Mouse (Mus musculus) MEL (cell line): Measurements from ENCODE around the gene 4930402K13Rik. TPM values are rescaled to one million over a fixed set of nuclear protein-coding genes. Genes with fewer than 3 reads are reported as not detected.
"Not testable (repeated sequence)": the region's sequence is repeated elsewhere in the genome, so short reads cannot be mapped to it uniquely, and the experiment has no call there.

ENCODE experiments used
- DNase-seq: peaks from one replicate; pipeline ENCODE4 v3.0.0; 2011; ENCODE audit warnings: low read depth, low spot score
- H3K27ac ChIP-seq: 2 replicates; pipeline ENCODE4 v1.5.1; 2012; ENCODE audit warnings: low read depth, mild to moderate bottlenecking, control low read depth, low read length, moderate library complexity; ENCODE audit not compliant: control insufficient read depth
- H3K27me3 ChIP-seq, 2 experiments: fragments of 150-350 bp in 1 of 2; sonication (generic) in 1 of 2; 2 replicates each; pipeline ENCODE4 v1.6.1; 2012; ENCODE audit warnings: low read length in 2 of 2, mild to moderate bottlenecking in 2 of 2, improper control_type of control experiment in 1 of 2, moderate library complexity in 1 of 2; ENCODE audit not compliant: insufficient read depth in 2 of 2, control insufficient read depth in 1 of 2
- H3K36me3 ChIP-seq, 2 experiments: 2 replicates each; pipeline ENCODE4 v1.6.1; 2012 to 2014; ENCODE audit warnings: low read length in 2 of 2, improper control_type of control experiment in 1 of 2, inconsistent platforms in 1 of 2, mild to moderate bottlenecking in 1 of 2; ENCODE audit not compliant: insufficient read depth in 2 of 2, control insufficient read depth in 1 of 2
- H3K4me1 ChIP-seq, 2 experiments: fragments of 150-350 bp in 1 of 2; sonication (generic) in 1 of 2; 2 replicates each; pipeline ENCODE4 v1.6.1; 2012; ENCODE audit warnings: low read length in 2 of 2, improper control_type of control experiment in 1 of 2, mild to moderate bottlenecking in 1 of 2; ENCODE audit not compliant: insufficient read depth in 2 of 2, control insufficient read depth in 1 of 2
- H3K4me3 ChIP-seq, 2 experiments: fragments of 150-350 bp in 1 of 2; sonication (generic) in 1 of 2; 2 replicates each; pipeline ENCODE4 v1.5.1; 2012; ENCODE audit warnings: low read depth in 2 of 2, low read length in 2 of 2, mild to moderate bottlenecking in 2 of 2, moderate library complexity in 2 of 2, control low read depth in 1 of 2, improper control_type of control experiment in 1 of 2; ENCODE audit not compliant: control insufficient read depth in 1 of 2, insufficient read depth in 1 of 2
- H3K79me2 ChIP-seq: 2 replicates; pipeline ENCODE4 v1.6.1; 2012; ENCODE audit warnings: mild to moderate bottlenecking, low read length, moderate library complexity; ENCODE audit not compliant: control insufficient read depth, poor library complexity, insufficient read depth
- H3K9ac ChIP-seq: 2 replicates; pipeline ENCODE4 v1.6.1; 2012; ENCODE audit warnings: low read depth, mild to moderate bottlenecking, control low read depth, low read length, moderate library complexity; ENCODE audit not compliant: control insufficient read depth, poor library complexity, severe bottlenecking
- H3K9me3 ChIP-seq: fragments of 150-350 bp; sonication (generic); replicated peaks from 2 replicates; pipeline ENCODE4 v1.6.1; 2012; ENCODE audit warnings: mild to moderate bottlenecking, low read length, improper control_type of control experiment, moderate library complexity; ENCODE audit not compliant: insufficient read depth
- BHLHE40 ChIP-seq: IDR thresholded peaks from 2 replicates; pipeline ENCODE4 v1.6.1; 2012; ENCODE audit warnings: low read depth, mild to moderate bottlenecking, inconsistent platforms, low read length, improper control_type of control experiment, borderline replicate concordance
- CHD1 ChIP-seq: IDR thresholded peaks from 2 replicates; pipeline ENCODE4 v1.6.1; 2012; ENCODE audit warnings: low read depth, mild to moderate bottlenecking, inconsistent platforms, low read length, improper control_type of control experiment
- CHD2 ChIP-seq: IDR thresholded peaks from 2 replicates; pipeline ENCODE4 v1.6.1; 2011; ENCODE audit warnings: low read length, improper control_type of control experiment
- CTCF ChIP-seq, 3 experiments: IDR thresholded peaks in 2 of 3; conservative IDR thresholded peaks in 1 of 3; 2 replicates each; pipeline ENCODE4 v1.5.1; 2011 to 2012; ENCODE audit warnings: low read length in 3 of 3, low read depth in 2 of 3, mild to moderate bottlenecking in 2 of 3, improper control_type of control experiment in 1 of 3, inconsistent platforms in 1 of 3, mixed read lengths in 1 of 3, moderate library complexity in 1 of 3; ENCODE audit not compliant: control insufficient read depth in 1 of 3, insufficient read depth in 1 of 3, poor library complexity in 1 of 3, severe bottlenecking in 1 of 3
- E2F4 ChIP-seq: IDR thresholded peaks from 2 replicates; pipeline ENCODE4 v1.6.1; 2011; ENCODE audit warnings: low read depth, low read length, improper control_type of control experiment, borderline replicate concordance
- EP300 ChIP-seq, 2 experiments: IDR thresholded peaks; 2 replicates each; pipeline ENCODE4 v1.6.1; 2011; ENCODE audit warnings: improper control_type of control experiment in 2 of 2, low read length in 2 of 2, low read depth in 1 of 2, mild to moderate bottlenecking in 1 of 2
- ETS1 ChIP-seq: IDR thresholded peaks from 2 replicates; pipeline ENCODE4 v1.6.1; 2012; ENCODE audit warnings: low read depth, mild to moderate bottlenecking, inconsistent platforms, low read length, improper control_type of control experiment, moderate library complexity
- HCFC1 ChIP-seq: IDR thresholded peaks from 2 replicates; pipeline ENCODE4 v1.6.1; 2012; ENCODE audit warnings: low read depth, mild to moderate bottlenecking, inconsistent platforms, low read length, improper control_type of control experiment, moderate library complexity
- JUND ChIP-seq: IDR thresholded peaks from 2 replicates; pipeline ENCODE4 v1.6.1; 2011; ENCODE audit warnings: low read depth, mild to moderate bottlenecking, improper control_type of control experiment, low read length
- MEF2A ChIP-seq: IDR thresholded peaks from 2 replicates; pipeline ENCODE4 v1.6.1; 2014; ENCODE audit warnings: low read depth, mild to moderate bottlenecking, inconsistent platforms, low read length, improper control_type of control experiment; ENCODE audit not compliant: poor library complexity, insufficient replicate concordance, severe bottlenecking; ENCODE audit errors: extremely low read depth
- MYB ChIP-seq: IDR thresholded peaks from 2 replicates; pipeline ENCODE4 v1.6.1; 2011; ENCODE audit warnings: mild to moderate bottlenecking, low read depth, low read length, improper control_type of control experiment
- NRF1 ChIP-seq: IDR thresholded peaks from 2 replicates; pipeline ENCODE4 v1.6.1; 2014; ENCODE audit warnings: low read depth, mild to moderate bottlenecking, inconsistent platforms, low read length, improper control_type of control experiment, moderate library complexity; ENCODE audit not compliant: poor library complexity, insufficient read depth, severe bottlenecking
- POLR2AphosphoS2 ChIP-seq: IDR thresholded peaks from 2 replicates; pipeline ENCODE4 v1.6.1; 2011; ENCODE audit warnings: low read length, improper control_type of control experiment
- RAD21 ChIP-seq: IDR thresholded peaks from 2 replicates; pipeline ENCODE4 v1.6.1; 2011; ENCODE audit warnings: mild to moderate bottlenecking, low read depth, low read length, improper control_type of control experiment
- RCOR1 ChIP-seq: IDR thresholded peaks from 2 replicates; pipeline ENCODE4 v1.6.1; 2012; ENCODE audit warnings: low read depth, mild to moderate bottlenecking, inconsistent platforms, low read length, improper control_type of control experiment
- SIN3A ChIP-seq: IDR thresholded peaks from 2 replicates; pipeline ENCODE4 v1.6.1; 2012; ENCODE audit warnings: low read length, improper control_type of control experiment, inconsistent platforms
- SMC3 ChIP-seq: IDR thresholded peaks from 2 replicates; pipeline ENCODE4 v1.6.1; 2011; ENCODE audit warnings: low read depth, low read length, improper control_type of control experiment
- TBP ChIP-seq: IDR thresholded peaks from 2 replicates; pipeline ENCODE4 v1.8.0; 2011; ENCODE audit warnings: low read depth, low read length, improper control_type of control experiment
- TCF12 ChIP-seq: IDR thresholded peaks from 2 replicates; pipeline ENCODE4 v1.6.1; 2014; ENCODE audit warnings: low read depth, mild to moderate bottlenecking, inconsistent platforms, low read length, improper control_type of control experiment, moderate library complexity
- UBTF ChIP-seq: IDR thresholded peaks from 2 replicates; pipeline ENCODE4 v1.6.1; 2012; ENCODE audit warnings: low read depth, mild to moderate bottlenecking, inconsistent platforms, low read length, improper control_type of control experiment, moderate library complexity, borderline replicate concordance; ENCODE audit not compliant: insufficient read depth
- USF1 ChIP-seq: IDR thresholded peaks from 2 replicates; pipeline ENCODE4 v1.6.1; 2014; ENCODE audit warnings: low read depth, mild to moderate bottlenecking, inconsistent platforms, low read length, improper control_type of control experiment, moderate library complexity
- USF2 ChIP-seq, 2 experiments: IDR thresholded peaks; 2 replicates each; pipeline ENCODE4 v1.6.1; 2011 to 2012; ENCODE audit warnings: improper control_type of control experiment in 2 of 2, low read length in 2 of 2, borderline replicate concordance in 1 of 2, inconsistent platforms in 1 of 2, low read depth in 1 of 2, mild to moderate bottlenecking in 1 of 2; ENCODE audit not compliant: insufficient read depth in 1 of 2
- ZC3H11A ChIP-seq: IDR thresholded peaks from 2 replicates; pipeline ENCODE4 v1.6.1; 2012; ENCODE audit warnings: low read depth, mild to moderate bottlenecking, inconsistent platforms, low read length, improper control_type of control experiment
- ZKSCAN1 ChIP-seq: IDR thresholded peaks from 2 replicates; pipeline ENCODE4 v1.6.1; 2012; ENCODE audit warnings: low read depth, mild to moderate bottlenecking, inconsistent platforms, low read length, improper control_type of control experiment, moderate library complexity
- ZNF384 ChIP-seq: IDR thresholded peaks from 2 replicates; pipeline ENCODE4 v1.6.1; 2012; ENCODE audit warnings: low read depth, mild to moderate bottlenecking, inconsistent platforms, low read length, improper control_type of control experiment
- polyA plus RNA-seq, 2 experiments: library from polyadenylated mRNA; stranded (reverse) in 1 of 2; unstranded in 1 of 2; fragments of >175 nt in 1 of 2; fragments of >200 nt in 1 of 2; gene quantifications; 2 replicates each; pipeline versions ENCODE4 v1.2.1 to v1.2.4; 2012; ENCODE audit warnings: low replicate concordance in 2 of 2, low read depth in 1 of 2; ENCODE audit not compliant: insufficient read length in 2 of 2, insufficient read depth in 1 of 2, missing spikeins in 1 of 2
- total RNA-seq: library from RNA; depleted of rRNA; stranded (reverse); fragments of 300-350 nt; gene quantifications from 2 replicates; pipeline ENCODE4 v1.2.3, GENCODE M21; 2012; rRNA removed

Gene 4930402K13Rik
- total RNA-seq (not detected in 2 replicates), polyA plus RNA-seq (not detected)

- H3K27me3 ChIP-seq = peaks cover 0 to 3% of the 10 kb centered on the region in 2 experiments; a peak in 1 of 4 replicates
- no peaks in the 10 kb centered on the region for H3K36me3 ChIP-seq
- DNase-seq = no peak
- H3K4me1 ChIP-seq = no peaks in the 10 kb centered on the region
- no peaks in the 10 kb centered on the region for H3K9me3 ChIP-seq
- no peaks in the 10 kb centered on the region for H3K79me2 ChIP-seq
- H3K4me3 ChIP-seq = no peak within 1 kb of the TSS
- no peak for TF ChIP-seq ETS1
- no peak for TF ChIP-seq ZC3H11A
- TF ChIP-seq SIN3A = no peak
- TF ChIP-seq ZNF384 = no peak
- TF ChIP-seq CHD1 = no peak
- no peak for TF ChIP-seq NRF1
- no peak for TF ChIP-seq SMC3
- TF ChIP-seq USF2 (IDR thresholded peaks at IDR 0.05; ENCODE audit: borderline replicate concordance in 1 of 2, insufficient read depth in 1 of 2, low read depth in 1 of 2, low read length in 2 of 2) = no peak
- no peak for TF ChIP-seq EP300 (IDR thresholded peaks at IDR 0.05; ENCODE audit: low read depth in 1 of 2, low read length in 2 of 2)
- no peak for TF ChIP-seq RCOR1
- TF ChIP-seq POLR2AphosphoS2 = no peak
- no peak within 1 kb of the TSS for H3K9ac ChIP-seq
- H3K27ac ChIP-seq = no peak within 1 kb of the TSS
These were observed at the start of gene 4930402K13Rik for GRCm38 (mm10) chrX:9104262-9104661. 4930402K13Rik (plus strand) TSS chrX:9104562.

GRCm38 (mm10) chrX:9060952-9061351 is 43.4 kb upstream of the 4930402K13Rik start:
- H3K4me1 ChIP-seq, H3K4me3 ChIP-seq, H3K9me3 ChIP-seq, H3K36me3 ChIP-seq, H3K27me3 ChIP-seq, H3K27ac ChIP-seq, H3K79me2 ChIP-seq, H3K9ac ChIP-seq: not testable (repeated sequence)
- DNase-seq = peak; percentile 35
- peak; percentile 35 for TF ChIP-seq SMC3
- peak; percentile 12 for TF ChIP-seq RAD21
- TF ChIP-seq CTCF (IDR thresholded peaks at IDR 0.05 in 2 of 3, conservative IDR thresholded peaks at IDR 0.05 in 1 of 3; ENCODE audit: control insufficient read depth in 1 of 3, insufficient read depth in 1 of 3, low read depth in 2 of 3, low read length in 3 of 3, poor library complexity in 1 of 3, severe bottlenecking in 1 of 3) = peak; percentile 34 to 50 (median 46); a peak in 5 of 6 replicates

DNA sequence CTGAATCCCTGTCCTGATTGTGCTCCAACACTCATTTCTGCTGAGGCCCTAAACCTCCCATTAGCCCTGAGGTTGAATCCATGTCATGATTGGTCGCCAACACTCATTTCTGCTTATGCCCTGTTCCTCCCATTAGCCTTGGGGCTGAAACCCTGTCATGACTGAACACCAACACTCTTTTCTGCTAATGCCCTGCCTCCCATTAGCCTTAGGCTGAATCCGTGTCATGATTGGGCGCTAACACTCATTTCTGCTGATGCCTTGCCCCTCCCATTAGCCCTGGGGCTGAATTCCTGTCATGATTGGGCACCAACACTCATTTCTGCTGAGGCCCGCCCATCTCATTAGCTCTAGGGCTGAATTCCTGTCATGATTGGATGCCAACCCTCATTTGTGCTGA is 42.3 kb upstream of the 4930402K13Rik start:
- no peaks in the 10 kb centered on the region for H3K36me3 ChIP-seq
- H3K27me3 ChIP-seq = no peaks in the 10 kb centered on the region
- TF ChIP-seq ZKSCAN1 (no peak), NRF1 (no peak), USF1 (no peak), TBP (no peak), CHD2 (no peak), MEF2A (no peak), ZNF384 (no peak), BHLHE40 (no peak), RCOR1 (no peak), HCFC1 (no peak), SIN3A (no peak), UBTF (no peak), E2F4 (no peak), TCF12 (no peak), MYB (no peak), JUND (no peak)

More for the DNA sequence above, 42.3 kb upstream of the 4930402K13Rik start:
- Histone ChIP-seq H3K4me3 (no peak overlapping the region), H3K27ac (no peak overlapping the region), H3K9ac (no peak overlapping the region), H3K9me3 (no peaks in the 10 kb centered on the region), H3K79me2 (no peaks in the 10 kb centered on the region), H3K4me1 (no peaks in the 10 kb centered on the region)
- no peak for DNase-seq
